7 mouse cellular contexts compared by ENCODE assay signal in the genomic region with DNA sequence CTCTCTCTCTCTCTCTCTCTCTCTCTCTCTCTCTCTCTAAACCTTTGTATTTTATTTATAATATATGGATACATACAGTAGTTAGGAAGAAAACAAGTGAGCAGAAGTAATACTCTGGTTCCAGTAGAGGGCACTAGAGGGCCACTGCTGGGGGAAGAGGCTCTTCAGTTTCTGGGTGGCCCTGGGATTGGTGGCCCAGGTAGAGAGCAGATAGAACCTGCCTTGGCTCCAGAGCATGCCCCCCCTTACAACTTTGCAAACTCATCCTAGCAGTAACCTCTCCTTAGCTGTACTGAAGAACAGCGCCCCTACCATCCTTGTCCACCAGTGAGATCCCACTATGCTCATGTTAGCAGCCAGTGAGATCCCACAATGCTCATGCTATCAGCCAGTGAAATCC.
DNase-seq lines count a peak whose midpoint lies in the region.

No protein-coding gene starts in this region.

- DNase-seq in A20 (ENCODE audit: low read depth, low spot score), result peak; percentile 76
- DNase-seq in CD4-positive helper T cell, adult 2 months (ENCODE audit: low read depth, low spot score), result peak; percentile 58
- DNase-seq in c-Kit-positive CD71-positive TER-119-positive erythroid progenitor cells, embryonic 14.5 days (ENCODE audit: low spot score), result peak; percentile 25
- DNase-seq in frontal cortex, postnatal 36 days (ENCODE audit: low spot score in 2 of 2), result peak; percentile 38 to 59
- peak; percentile 67 for DNase-seq in kidney, postnatal 10 days
- peak; percentile 69 for DNase-seq in lung, postnatal 14 days
- DNase-seq in right cerebral cortex, postnatal 14 days, result peak; percentile 52

Comparison
In these comparisons a context has a peak if more than half of its experiments do, and no peak if none do; other contexts are left out.
1. Peak in every context shown above with its lines: DNase-seq.
2. DNase-seq: peak in every context shown above with its lines; median percentile 76 in A20; 69 in lung, postnatal 14 days; 67 in kidney, postnatal 10 days; 58 in CD4-positive helper T cell, adult 2 months; 52 in right cerebral cortex, postnatal 14 days; 48 in frontal cortex, postnatal 36 days; 25 in c-Kit-positive CD71-positive TER-119-positive erythroid progenitor cells, embryonic 14.5 days.